Mouse (Mus musculus) heart, postnatal 4 days (tissue): ENCODE measurements around the gene Astl. TPM values are rescaled to one million over a fixed set of nuclear protein-coding genes. Genes with fewer than 3 reads are reported as not detected.

ENCODE experiments used
- total RNA-seq, 2 experiments: library from RNA; stranded (reverse); gene quantifications; 2 replicates each; pipeline ENCODE4 v1.2.3; 2021

The Astl gene
- total RNA-seq, 2 experiments from 2014 or later: not detected

Other genes with a start within 250 kb of the Astl start
- 10 to 100 TPM; 34.7 to 38.3 TPM for gene Ncaph, start 204.7 kb upstream of the Astl start, total RNA-seq
- gene Itpripl1, start 195.2 kb upstream of the Astl start, total RNA-seq: 10 to 100 TPM; 10.4 to 11.2 TPM
- under 1 TPM; 0.45 to 0.50 TPM for gene 1810024B03Rik, start 130.4 kb upstream of the Astl start, total RNA-seq
- 10 to 100 TPM; 72.0 to 73.4 TPM for gene Snrnp200, start 130.3 kb upstream of the Astl start, total RNA-seq
- gene Ciao1, start 90.8 kb upstream of the Astl start, total RNA-seq: 10 to 100 TPM; 48.9 to 49.4 TPM
- 10 to 100 TPM; 35.9 to 36.0 TPM for gene Tmem127, start 90.7 kb upstream of the Astl start, total RNA-seq
- gene Stard7, start 68.4 kb upstream of the Astl start, total RNA-seq: 100 to 1,000 TPM; 188 to 203 TPM
- 1 to 10 TPM; 3.3 to 3.7 TPM for gene Dusp2, start 2.5 kb upstream of the Astl start, total RNA-seq
- gene Adra2b, start 24.6 kb downstream of the Astl start, total RNA-seq: under 1 TPM; 0.32 to 0.33 TPM
- gene Gpat2, start 86.6 kb downstream of the Astl start, total RNA-seq: under 1 TPM in 1 of 2 experiments, not detected in 1; 0.10 TPM
- 10 to 100 TPM; 20.4 to 21.0 TPM for gene Fahd2a, start 105.9 kb downstream of the Astl start, total RNA-seq
- gene Kcnip3, start 183.5 kb downstream of the Astl start, total RNA-seq: 1 to 10 TPM; 1.3 TPM
- under 1 TPM in 1 of 2 experiments, not detected in 1; 0.07 TPM for gene Prom2, start 202.8 kb downstream of the Astl start, total RNA-seq
- gene Zfp661, start 248.5 kb downstream of the Astl start, total RNA-seq: 1 to 10 TPM; 1.0 to 1.1 TPM
- 100 to 1,000 TPM; 128 to 134 TPM for gene Mrps5, start 248.6 kb downstream of the Astl start, total RNA-seq